ENCODE assay signal across 19 mouse cellular contexts in the genomic region with DNA sequence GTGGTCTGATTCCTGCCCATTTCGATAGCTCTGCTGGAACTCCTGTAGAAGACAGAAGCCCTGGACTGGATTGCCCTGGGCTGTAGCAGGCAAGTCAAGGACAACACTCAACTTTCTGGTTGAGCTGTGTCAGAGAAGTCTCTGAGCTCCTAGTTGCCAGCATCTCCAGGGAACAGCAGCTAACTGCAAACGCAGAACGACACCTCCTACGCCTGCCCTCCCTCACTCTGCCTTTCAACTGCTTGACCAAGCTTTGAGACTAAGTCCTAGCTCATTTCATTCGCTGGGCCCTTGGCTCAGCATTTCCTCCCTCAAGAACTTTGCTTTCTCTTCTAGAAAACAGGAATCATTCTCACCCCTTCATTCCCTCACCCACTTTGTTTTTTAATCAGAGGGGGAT. TPM values are rescaled to one million over a fixed set of nuclear protein-coding genes. Genes with fewer than 3 reads are reported as not detected.
DNase-seq lines count a peak whose midpoint lies in the region; ATAC-seq and TF ChIP-seq lines count a peak whose summit lies in the region.
"Had no signal": no experiment of that assay in that cellular context is flagged by ENCODE, and none has a peak within 500 bp of the region (broad histone marks: within the 10 kb centered on the region; RNA-seq: fewer than 3 reads in every experiment).

No protein-coding gene starts in this region.

- H3K36me3 ChIP-seq in kidney, embryonic 16.5 days (ENCODE audit: insufficient read depth, low read length): no peaks in the 10 kb centered on the region
- no peaks in the 10 kb centered on the region for H3K36me3 ChIP-seq in liver, embryonic 11.5 days (ENCODE audit: control insufficient read depth, insufficient read depth, low read length)
- no peaks in the 10 kb centered on the region for H3K36me3 ChIP-seq in liver, postnatal 0 days (replicated peaks; ENCODE audit: insufficient read depth, low read length)
- H3K36me3 ChIP-seq in liver, embryonic 16.5 days (ENCODE audit: control insufficient read depth, insufficient read depth): no peaks in the 10 kb centered on the region
- H3K36me3 ChIP-seq: forebrain, embryonic 15.5 days; hindbrain, embryonic 12.5 days; midbrain, embryonic 13.5 days had no signal

- no peaks in the 10 kb centered on the region for H3K27me3 ChIP-seq in kidney, embryonic 16.5 days (ENCODE audit: insufficient read depth, low read length)
- no peaks in the 10 kb centered on the region for H3K27me3 ChIP-seq in liver, embryonic 11.5 days (replicated peaks; ENCODE audit: control insufficient read depth, insufficient read depth, low read length)
- H3K27me3 ChIP-seq in liver, postnatal 0 days (ENCODE audit: insufficient read depth, low read length): no peaks in the 10 kb centered on the region
- H3K27me3 ChIP-seq in liver, embryonic 16.5 days (ENCODE audit: control insufficient read depth, insufficient read depth, low read depth, low read length): no peaks in the 10 kb centered on the region
- H3K27me3 ChIP-seq: forebrain, embryonic 15.5 days; hindbrain, embryonic 12.5 days; Patski had no signal

- H3K4me1 ChIP-seq in kidney, embryonic 16.5 days (ENCODE audit: insufficient read depth, low read length): peaks cover 20% of the 10 kb centered on the region
- H3K4me1 ChIP-seq in liver, embryonic 11.5 days (replicated peaks; ENCODE audit: control insufficient read depth, insufficient read depth, low read length): peaks cover 46% of the 10 kb centered on the region
- peaks cover 34% of the 10 kb centered on the region for H3K4me1 ChIP-seq in liver, postnatal 0 days (ENCODE audit: insufficient read depth)
- peaks cover 46% of the 10 kb centered on the region for H3K4me1 ChIP-seq in liver, embryonic 16.5 days (ENCODE audit: control insufficient read depth, low read depth, low read length)

- no peak overlapping the region for H3K4me2 ChIP-seq in kidney, embryonic 16.5 days (replicated peaks; ENCODE audit: low read depth, low read length)
- no peak overlapping the region for H3K4me2 ChIP-seq in liver, embryonic 11.5 days
- H3K4me2 ChIP-seq in liver, postnatal 0 days (ENCODE audit: low read depth, low read length): no peak overlapping the region
- H3K4me2 ChIP-seq in liver, embryonic 16.5 days (ENCODE audit: low read depth, low read length): no peak overlapping the region
- H3K4me2 ChIP-seq: forebrain, embryonic 15.5 days; hindbrain, embryonic 12.5 days; midbrain, embryonic 13.5 days had no signal

- no peak overlapping the region for H3K4me3 ChIP-seq in kidney, embryonic 16.5 days (ENCODE audit: low read length)
- H3K4me3 ChIP-seq in liver, embryonic 11.5 days (ENCODE audit: low read depth, low read length): no peak overlapping the region
- no peak overlapping the region for H3K4me3 ChIP-seq in liver, postnatal 0 days (ENCODE audit: low read depth, low read length)
- no peak overlapping the region for H3K4me3 ChIP-seq in liver, embryonic 16.5 days (ENCODE audit: low read depth, low read length)
- H3K4me3 ChIP-seq: erythroblast, embryonic 14.5 days; forebrain, embryonic 15.5 days; gastrocnemius, adult 2 months; hindbrain, embryonic 12.5 days; midbrain, embryonic 13.5 days had no signal

- DNase-seq in kidney, adult 18-20 months: no peak
- no peak for DNase-seq in liver, embryonic 11.5 days (ENCODE audit: low spot score)
- DNase-seq in liver, postnatal 0 days: no peak
- peak; percentile 84 for DNase-seq in brain, adult 2 months (ENCODE audit: low read depth, low spot score)
- DNase-seq in thymus, postnatal 0 days (ENCODE audit: low spot score): no peak
- DNase-seq: adrenal gland, postnatal 14 days; cerebellum, adult 2 months; gastrocnemius, adult 2 months; heart, adult 18-20 months; heart, postnatal 10 days; lung, postnatal 36 days had no signal

- no peak for TF ChIP-seq CTCF in liver, postnatal 0 days (IDR thresholded peaks at IDR 0.05; ENCODE audit: low read depth)

- ATAC-seq in kidney, embryonic 16.5 days (ENCODE audit: low FRiP score, low TSS enrichment): no peak
- no peak for ATAC-seq in liver, embryonic 11.5 days (replicated peaks; ENCODE audit: low FRiP score)
- ATAC-seq in liver, postnatal 0 days: no peak
- ATAC-seq in liver, embryonic 16.5 days (ENCODE audit: low read depth): no peak
- ATAC-seq: activated CD4-positive, CD25-positive, alpha-beta regulatory T cell, adult 4 months; forebrain, embryonic 15.5 days; midbrain, embryonic 13.5 days; Patski had no signal

- 29% methylated on average over 5 of the region's 5 CpGs for WGBS in kidney, embryonic 16.5 days
- 59% methylated on average over 5 of the region's 5 CpGs for WGBS in liver, embryonic 11.5 days
- WGBS in liver, postnatal 0 days (ENCODE audit: insufficient replicate concordance): 63% methylated on average over 5 of the region's 5 CpGs
- WGBS in liver, embryonic 16.5 days (ENCODE audit: insufficient replicate concordance): 53% methylated on average over 5 of the region's 5 CpGs

- peak overlapping the region; percentile 57 for H3K27ac ChIP-seq in kidney, embryonic 16.5 days (ENCODE audit: low read length)
- H3K27ac ChIP-seq in liver, embryonic 11.5 days (ENCODE audit: low read depth, low read length): peak overlapping the region; percentile 11; the same call in 1 of the 2 replicates
- H3K27ac ChIP-seq in liver, postnatal 0 days (ENCODE audit: low read depth): no peak overlapping the region
- H3K27ac ChIP-seq in liver, embryonic 16.5 days (ENCODE audit: low read length): 0 out of 2 replicates have a peak overlapping the region, but pooled peaks have one; percentile 7
- H3K27ac ChIP-seq: forebrain, embryonic 15.5 days; gastrocnemius, adult 2 months; hindbrain, embryonic 12.5 days; midbrain, embryonic 13.5 days had no signal

- H3K9ac ChIP-seq in kidney, embryonic 16.5 days (replicated peaks; ENCODE audit: low read length): no peak overlapping the region
- H3K9ac ChIP-seq in liver, embryonic 11.5 days (ENCODE audit: low read depth, low read length): no peak overlapping the region
- no peak overlapping the region for H3K9ac ChIP-seq in liver, postnatal 0 days (replicated peaks)
- no peak overlapping the region; the same call in 1 of the 2 replicates for H3K9ac ChIP-seq in liver, embryonic 16.5 days (ENCODE audit: low read depth, low read length)
- H3K9ac ChIP-seq: forebrain, embryonic 15.5 days; hindbrain, embryonic 12.5 days; midbrain, embryonic 13.5 days had no signal

- no peak for TF ChIP-seq EP300 in liver, postnatal 0 days (IDR thresholded peaks at IDR 0.05; ENCODE audit: low read depth)

- no peaks in the 10 kb centered on the region for H3K9me3 ChIP-seq in kidney, embryonic 16.5 days (ENCODE audit: low read length)
- H3K9me3 ChIP-seq in liver, embryonic 11.5 days (ENCODE audit: control insufficient read depth, low read length): no peaks in the 10 kb centered on the region
- H3K9me3 ChIP-seq in liver, postnatal 0 days (ENCODE audit: low read length): no peaks in the 10 kb centered on the region
- H3K9me3 ChIP-seq in liver, embryonic 16.5 days (replicated peaks; ENCODE audit: control insufficient read depth, low read length): no peaks in the 10 kb centered on the region
- H3K9me3 ChIP-seq: forebrain, embryonic 15.5 days; hindbrain, embryonic 12.5 days; midbrain, embryonic 13.5 days had no signal

RNA-seq across cellular contexts. Expression of a gene that starts 5.9 kb away (rescaled TPM):
- 11.2 and 11.4 TPM in 2 replicates for polyA plus RNA-seq in kidney, embryonic 16.5 days (2015; fragmentation: Nextera tagmentation; extraction: Ambion mirVana)
- polyA plus RNA-seq in liver, embryonic 11.5 days (2014; fragmentation: Nextera tagmentation; extraction: Ambion mirVana): 27.9 and 28.9 TPM in 2 replicates
- 20.1 and 21.8 TPM in 2 replicates for polyA plus RNA-seq in liver, postnatal 0 days (2015; fragmentation: Nextera tagmentation; extraction: Ambion mirVana)
- polyA plus RNA-seq in liver, embryonic 16.5 days (2015; fragmentation: Nextera tagmentation; extraction: Ambion mirVana): 92.8 and 95.7 TPM in 2 replicates
- polyA plus RNA-seq in thymus, postnatal 0 days (2015; fragmentation: Nextera tagmentation; extraction: Ambion mirVana): 4.6 and 5.2 TPM in 2 replicates

RNA-seq across cellular contexts. Expression of a gene that starts 45.9 kb away (rescaled TPM):
- 746 and 752 TPM in 2 replicates for polyA plus RNA-seq in kidney, embryonic 16.5 days (2015; fragmentation: Nextera tagmentation; extraction: Ambion mirVana)
- 934 and 944 TPM in 2 replicates for polyA plus RNA-seq in liver, embryonic 11.5 days (2014; fragmentation: Nextera tagmentation; extraction: Ambion mirVana)
- 472 TPM in 2 replicates for polyA plus RNA-seq in liver, postnatal 0 days (2015; fragmentation: Nextera tagmentation; extraction: Ambion mirVana)
- 400 and 448 TPM in 2 replicates for polyA plus RNA-seq in liver, embryonic 16.5 days (2015; fragmentation: Nextera tagmentation; extraction: Ambion mirVana)
- polyA plus RNA-seq in thymus, postnatal 0 days (2015; fragmentation: Nextera tagmentation; extraction: Ambion mirVana): 1,054 and 1,103 TPM in 2 replicates
